Mouse (Mus musculus) spleen, postnatal 4 days (tissue): ENCODE measurements around the gene Pax6.

Source experiments
- DNase-seq, 2 experiments: peaks; one replicate each; pipeline ENCODE4 v3.0.0; 2022; ENCODE audit warnings: low spot score in 2 of 2

The Pax6 gene

DNA sequence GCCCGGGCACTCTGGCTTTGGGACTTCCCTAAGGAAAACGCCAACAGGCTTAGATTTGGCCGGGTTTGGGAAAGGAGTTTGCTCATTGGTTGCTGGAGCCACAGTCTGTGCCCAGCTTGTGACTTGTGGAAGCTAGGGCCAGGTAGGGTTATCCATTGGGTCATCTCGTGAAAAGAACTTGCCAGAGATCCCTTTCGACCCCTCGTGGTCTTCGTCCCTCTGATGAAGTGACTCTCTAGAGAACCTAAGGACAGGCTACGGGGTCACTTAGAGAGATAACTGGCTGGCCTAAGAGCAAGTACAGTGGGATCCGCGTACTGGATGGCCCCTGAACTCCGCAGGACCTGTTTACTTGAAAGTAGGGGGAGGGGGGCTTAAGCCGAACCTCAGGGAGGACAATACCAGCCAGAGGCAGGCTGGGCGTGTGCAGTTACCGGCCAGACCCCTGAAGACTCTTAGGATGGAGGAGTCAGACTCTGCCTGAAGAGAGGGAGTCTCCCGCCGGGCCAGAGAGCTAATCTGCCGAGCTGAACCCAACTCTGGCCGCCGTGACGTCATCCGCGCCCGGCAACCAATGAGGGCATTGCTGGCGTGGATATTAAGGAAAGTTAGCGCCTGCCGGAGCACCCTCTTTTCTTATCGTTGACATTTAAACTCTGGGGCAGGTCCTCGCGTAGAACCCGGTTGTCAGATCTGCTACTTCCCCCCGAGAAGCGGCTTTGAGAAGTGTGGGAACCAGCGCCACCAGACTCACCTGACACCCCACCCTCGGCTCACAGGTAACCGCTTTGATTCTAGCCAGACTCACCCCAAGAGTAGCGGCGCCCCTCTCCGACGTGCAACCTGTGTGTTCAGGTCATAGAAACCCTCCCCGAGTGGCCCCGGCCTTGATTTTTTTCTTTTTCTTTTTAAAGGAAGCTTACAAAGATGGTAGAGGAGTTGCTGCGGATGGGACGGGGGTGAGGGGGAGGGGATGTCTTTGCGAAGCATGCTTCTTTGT is at the start of gene Pax6:
TSS of gene Pax6 (plus strand) at position 630 of the 1,000 bp plus-strand sequence.
- DNase-seq, result no peak

- no peak for DNase-seq
Measured at GRCm38 (mm10) chr2:105648933-105649332, 19.8 kb upstream of the Pax6 start.

DNA sequence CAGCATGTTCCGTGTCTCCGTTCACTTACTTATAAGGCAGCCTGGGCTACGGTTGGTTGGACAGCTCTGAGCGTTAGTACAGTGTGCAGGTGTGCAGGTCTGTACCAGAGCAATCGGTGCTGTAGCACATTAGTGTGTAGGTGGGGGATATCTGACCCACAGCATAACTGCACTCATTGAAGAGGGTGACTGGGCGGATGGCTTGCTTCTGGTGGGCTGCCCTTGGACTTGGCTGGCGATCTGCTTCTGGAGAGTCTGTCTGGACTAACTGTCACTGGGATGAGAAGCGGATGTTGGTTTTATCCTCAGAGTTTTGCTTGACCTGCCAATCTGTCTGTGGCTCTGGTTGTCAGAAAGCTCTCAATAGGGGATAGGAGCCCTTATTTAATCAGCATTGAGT is 12.2 kb upstream of the Pax6 start:
- DNase-seq, result no peak

GRCm38 (mm10) chr2:105659350-105659749 is 9.3 kb upstream of the Pax6 start:
- DNase-seq, result no peak

DNA sequence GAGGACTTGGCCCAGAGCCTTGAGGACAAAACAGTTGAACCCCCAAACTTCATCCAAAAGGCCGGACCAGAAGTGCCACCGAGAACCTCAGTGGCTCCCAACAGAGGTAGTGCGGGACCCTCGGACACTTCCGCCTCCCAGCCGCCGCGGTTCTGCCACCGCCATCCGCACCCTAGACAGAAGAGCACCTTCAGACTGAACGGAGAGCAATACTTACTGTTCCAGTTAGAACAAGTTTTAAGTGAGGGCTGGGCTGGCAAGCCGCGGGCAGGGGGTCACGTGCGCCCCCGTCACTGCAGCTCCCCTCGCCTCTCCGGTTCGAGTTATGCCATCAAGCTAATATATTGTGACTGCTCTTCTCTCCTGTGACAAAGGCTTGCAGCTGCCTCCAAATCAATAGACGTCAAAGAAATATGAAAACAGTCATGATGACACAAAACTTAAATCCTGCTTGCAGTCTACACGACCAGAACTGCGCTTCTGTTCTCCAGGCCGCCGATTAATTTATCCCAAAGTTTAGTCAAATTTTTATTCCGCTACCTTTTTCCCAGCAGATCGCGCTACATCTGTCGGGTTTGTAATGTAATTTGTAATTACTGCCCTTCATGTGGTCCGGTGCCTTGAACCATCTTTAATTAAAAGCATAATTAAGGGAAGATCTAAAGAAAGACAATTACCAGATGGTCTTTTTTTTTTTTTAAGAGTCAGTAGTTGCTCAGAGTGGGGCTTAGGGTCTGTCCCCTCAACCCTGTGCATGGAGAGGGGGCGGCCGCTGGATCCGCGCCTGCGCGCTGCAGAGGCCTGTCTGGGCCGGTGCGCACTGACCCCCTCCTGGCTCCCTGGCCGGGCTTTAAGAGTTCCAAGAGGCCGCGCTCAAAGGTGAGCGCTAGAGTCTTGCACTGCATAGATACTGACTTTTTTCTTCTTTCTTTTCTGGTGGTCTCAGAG is 8.5 kb upstream of the Pax6 start:
- DNase-seq, result no peak

- DNase-seq, result no peak
Measured at GRCm38 (mm10) chr2:105660874-105661622, 7.7 kb upstream of the Pax6 start.

DNA sequence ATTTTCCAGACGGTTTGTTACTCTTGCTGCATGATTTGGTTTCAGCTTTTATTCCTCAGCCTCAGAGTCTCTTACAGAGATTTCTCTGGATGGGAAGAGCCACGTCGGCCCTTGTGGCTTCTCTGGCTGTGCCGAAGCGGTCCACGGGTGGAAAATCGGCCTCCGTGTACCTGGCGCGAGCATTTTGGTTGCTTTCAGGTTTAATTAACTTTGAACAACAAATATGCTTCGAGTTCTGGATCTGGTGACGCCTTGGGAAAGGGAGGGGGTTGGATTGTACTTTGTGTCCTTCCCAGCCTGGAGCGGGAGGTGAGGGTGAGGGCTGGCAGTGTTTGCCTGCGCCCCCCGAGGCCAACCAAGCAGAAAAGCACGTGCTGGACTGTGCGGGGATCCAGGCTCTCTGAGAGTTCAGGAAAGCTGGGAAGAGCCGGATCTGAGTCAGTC is 7.1 kb upstream of the Pax6 start:
- DNase-seq, result no peak

- no peak for DNase-seq
Measured at GRCm38 (mm10) chr2:105662121-105662520, 6.6 kb upstream of the Pax6 start.

GRCm38 (mm10) chr2:105662606-105663005 is 6.1 kb upstream of the Pax6 start:
- DNase-seq, result no peak

DNA sequence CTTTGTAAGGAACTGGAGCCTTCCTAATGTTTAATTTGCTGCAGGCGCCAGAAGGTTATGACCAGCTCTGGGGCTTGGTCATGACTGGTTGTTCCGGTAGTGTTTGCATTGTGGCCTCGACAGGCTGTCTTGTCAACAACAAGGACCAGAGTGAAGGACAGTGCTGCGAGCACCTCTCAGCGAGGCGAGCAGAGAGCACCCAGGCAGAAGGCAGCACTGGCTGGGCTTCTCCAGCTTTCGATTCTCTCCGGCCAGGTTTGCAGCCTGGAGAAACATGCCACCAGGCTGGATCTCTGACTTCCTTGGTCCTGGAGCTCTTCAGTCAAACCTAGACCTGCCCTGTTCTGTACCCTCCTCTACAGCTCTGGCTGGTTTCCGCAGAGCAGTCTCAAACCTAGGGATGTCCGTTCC is 5.6 kb upstream of the Pax6 start:
- DNase-seq, result no peak

DNA sequence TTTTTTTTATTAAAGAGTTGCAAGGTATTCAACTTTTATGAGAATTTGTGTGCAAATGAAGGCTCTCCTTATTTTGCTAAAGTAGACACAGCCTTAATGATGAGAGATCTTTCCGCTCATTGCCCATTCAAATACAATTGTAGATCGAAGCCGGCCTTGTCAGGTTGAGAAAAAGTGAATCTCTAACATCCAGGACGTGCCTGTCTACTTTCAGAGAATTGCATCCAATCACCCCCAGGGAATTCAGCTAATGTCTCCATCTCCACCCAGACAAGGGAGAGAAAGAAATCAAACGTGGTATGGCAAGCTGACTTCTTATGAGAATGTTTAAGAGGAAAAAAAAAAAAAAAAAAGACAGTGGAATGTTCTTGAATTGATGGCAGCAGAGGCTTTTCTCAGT is 3.7 kb upstream of the Pax6 start:
- DNase-seq, result no peak

DNA sequence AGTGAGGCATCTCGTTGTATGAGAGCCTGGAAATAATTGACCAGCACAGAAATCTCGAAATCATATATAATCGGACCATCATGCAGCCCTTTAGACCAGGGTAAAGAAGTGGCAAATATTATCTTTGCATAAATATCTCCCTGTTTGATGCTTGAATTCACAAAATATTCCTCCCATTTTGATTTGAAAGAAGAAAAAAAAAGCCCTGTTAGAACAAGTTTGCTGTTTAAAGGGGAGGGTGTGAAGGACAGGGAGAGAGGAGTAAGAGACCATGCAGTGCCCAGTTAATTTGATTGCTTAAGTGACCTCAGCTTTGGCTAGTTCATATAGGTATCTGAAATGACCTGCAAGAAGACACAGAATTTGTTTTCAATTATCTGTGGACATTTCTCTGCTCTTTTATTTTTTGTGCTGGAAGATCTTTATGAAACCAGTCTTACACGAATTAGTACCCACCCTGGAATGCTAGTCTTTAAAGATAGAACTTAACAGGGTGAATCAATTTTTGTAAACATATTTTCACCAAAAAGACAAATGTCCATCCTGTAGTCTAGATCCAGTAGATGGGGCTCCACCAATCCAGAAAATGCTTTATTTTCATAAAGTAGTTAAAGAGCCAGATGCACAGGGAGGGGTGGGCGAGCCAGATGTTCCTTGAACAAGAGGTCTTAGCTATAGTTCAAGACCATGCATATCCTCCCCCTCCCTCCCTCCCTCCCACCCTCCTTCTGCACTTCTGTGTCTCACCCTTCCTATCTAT is 3.0 kb upstream of the Pax6 start:
- no peak for DNase-seq

DNA sequence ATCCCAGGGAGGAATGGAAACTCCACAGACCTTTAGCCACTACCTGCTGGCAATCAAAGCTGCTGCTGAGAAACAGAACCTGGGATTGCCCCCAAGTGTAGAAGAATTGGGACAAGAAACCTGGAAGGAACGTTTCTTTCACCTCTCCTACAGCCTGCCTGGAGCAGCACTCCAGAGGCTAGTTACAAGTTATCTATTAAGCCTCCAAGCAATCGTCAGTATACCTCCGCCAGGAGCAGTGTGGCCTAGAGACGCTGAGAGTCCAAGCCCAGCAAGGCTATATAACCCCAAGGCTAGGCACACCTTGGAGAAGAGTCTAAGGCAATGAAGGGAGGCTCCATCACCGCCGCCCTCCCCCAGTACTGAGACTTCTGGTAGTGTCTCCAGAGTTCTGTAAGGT is 2.4 kb upstream of the Pax6 start:
- no peak for DNase-seq

GRCm38 (mm10) chr2:105666763-105667625 is 1.7 kb upstream of the Pax6 start:
- no peak for DNase-seq

DNA sequence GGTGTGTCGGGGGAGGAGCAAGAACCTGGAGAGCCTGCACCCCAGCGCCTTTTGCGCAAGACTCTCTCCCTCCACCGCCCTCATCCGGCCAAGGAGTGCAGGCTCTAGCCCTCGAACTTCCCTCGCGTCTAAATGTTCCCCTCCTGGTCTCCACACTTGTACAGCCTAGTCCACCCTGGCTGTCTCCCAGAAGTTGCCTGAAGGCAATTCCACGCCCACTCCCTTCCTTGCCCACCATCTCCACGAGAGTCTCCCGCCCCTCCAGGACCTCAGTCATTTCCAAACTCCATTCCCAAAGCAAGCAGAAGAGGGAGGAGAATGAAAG is 1.1 kb upstream of the Pax6 start:
- no peak for DNase-seq

DNA sequence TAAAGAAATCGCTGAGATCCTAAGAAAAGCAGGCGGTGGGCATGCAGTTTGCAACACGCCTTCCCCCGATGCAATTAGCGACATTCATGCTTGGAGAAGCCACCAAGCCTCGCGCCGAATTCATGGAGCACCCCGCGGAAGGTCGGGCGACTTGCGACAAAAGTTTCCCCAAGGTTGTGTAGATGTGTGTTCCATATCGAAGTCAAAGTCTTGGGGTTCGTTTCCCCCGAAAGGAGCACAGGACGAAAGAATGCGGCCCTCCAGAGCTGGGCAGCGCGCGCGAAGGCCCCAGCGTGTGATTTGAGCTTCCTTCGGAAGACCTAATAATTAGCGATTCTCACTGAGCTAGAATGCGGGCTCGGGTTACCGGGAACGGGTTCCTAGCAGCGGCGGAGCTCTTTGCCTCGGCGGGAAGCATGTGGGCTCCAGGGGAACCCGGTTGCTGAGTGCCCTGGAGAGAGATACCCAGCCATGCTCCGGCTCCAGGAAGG is 716 bp downstream of the Pax6 start:
- no peak for DNase-seq

DNA sequence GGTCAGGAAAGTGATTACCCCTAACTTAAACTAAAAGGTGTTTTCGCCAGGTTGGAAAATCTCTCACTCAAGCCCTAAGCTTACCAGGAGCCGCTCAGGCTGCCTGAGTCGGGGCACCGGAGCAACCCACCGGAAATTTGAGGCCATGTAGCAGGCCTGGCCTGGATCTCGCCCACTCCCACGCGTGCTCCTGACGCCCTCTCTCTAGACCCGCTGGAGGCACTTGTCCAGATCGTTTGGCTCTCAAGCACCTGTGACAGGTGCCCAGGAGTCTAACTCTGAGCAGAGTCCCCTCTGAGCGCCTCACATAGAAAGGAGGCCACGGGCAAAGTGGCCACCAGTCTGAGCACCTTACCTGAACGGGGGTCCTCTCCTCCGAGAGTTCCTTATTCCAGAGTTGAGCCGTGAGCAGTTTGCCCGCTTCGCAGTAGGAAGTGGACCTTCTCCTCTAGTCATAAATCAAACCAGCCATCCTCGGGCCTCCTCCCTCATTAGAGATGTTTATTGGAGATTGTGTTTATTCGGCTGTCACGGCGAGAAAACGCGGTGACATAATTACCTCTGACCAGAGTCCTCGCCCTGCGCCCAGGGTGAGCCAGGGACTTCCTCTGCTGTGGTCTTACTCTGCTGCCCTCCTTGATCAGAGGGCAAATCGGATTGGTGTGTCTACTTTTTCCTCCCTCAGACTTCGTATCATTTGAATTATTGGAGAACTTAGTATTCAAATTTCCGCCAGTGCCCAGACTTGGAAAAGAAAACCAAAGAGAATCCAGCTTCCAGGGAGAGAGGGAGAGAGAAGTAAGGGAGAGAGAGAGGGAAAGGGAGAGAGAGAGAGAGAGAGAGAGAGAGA is 1.4 kb downstream of the Pax6 start:
- DNase-seq, result no peak

DNA sequence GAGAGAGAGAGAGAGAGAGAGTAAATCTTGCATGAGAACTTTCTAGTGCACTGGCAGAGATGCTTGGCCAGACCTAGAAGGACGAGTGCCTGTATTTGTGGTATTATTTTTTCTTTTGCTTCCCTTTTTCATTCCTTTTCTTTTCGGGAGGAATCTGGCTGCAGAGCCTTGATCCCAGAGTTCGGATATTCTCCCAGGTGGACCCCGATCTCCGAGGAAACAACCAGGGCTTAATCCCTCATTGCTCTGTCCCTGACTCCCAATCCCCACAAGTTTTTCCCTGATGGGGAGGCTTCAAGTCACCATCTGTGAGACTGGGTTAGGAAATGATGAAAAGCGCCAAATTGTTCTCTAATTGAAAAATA is 2.0 kb downstream of the Pax6 start:
- no peak for DNase-seq
